Mouse (Mus musculus) midbrain, embryonic 16.5 days (tissue): ENCODE measurements at regions not wholly inside any gene's neighbourhood (a gene's known extent, or its start where the extent isn't known, plus 50 kb on each side); places are given as distances from the start of the nearest gene placed in this dataset.

Experiments used
- ATAC-seq: fragments of 200-750 bp; cut with Nextera tagmentation; 2 replicates; pipeline ENCODE4 v1.8.0; 2017; ENCODE audit warnings: moderate TSS enrichment
- H3K27ac ChIP-seq: fragments of 300-500 bp; sonication (generic); 2 replicates; pipeline ENCODE4 v1.5.1; 2014; ENCODE audit warnings: mild to moderate bottlenecking, low read length, mixed read lengths
- H3K27me3 ChIP-seq: fragments of 300-500 bp; sonication (generic); 2 replicates; pipeline ENCODE4 v1.6.1; 2014; ENCODE audit warnings: low read depth, low read length, mixed read lengths; ENCODE audit not compliant: control insufficient read depth, insufficient read depth
- H3K36me3 ChIP-seq: fragments of 300-500 bp; sonication (generic); 2 replicates; pipeline ENCODE4 v1.6.1; 2014; ENCODE audit warnings: mild to moderate bottlenecking, low read length, moderate library complexity, mixed read lengths; ENCODE audit not compliant: control insufficient read depth, insufficient read depth
- H3K4me1 ChIP-seq: fragments of 300-500 bp; sonication (generic); 2 replicates; pipeline ENCODE4 v1.6.1; 2014; ENCODE audit warnings: mild to moderate bottlenecking, low read length, mixed read lengths; ENCODE audit not compliant: control insufficient read depth, insufficient read depth
- H3K4me2 ChIP-seq: fragments of 300-500 bp; sonication (generic); 2 replicates; pipeline ENCODE4 v1.6.1; 2014; ENCODE audit warnings: mild to moderate bottlenecking, low read length, mixed read lengths
- H3K4me3 ChIP-seq: fragments of 300-500 bp; sonication (generic); 2 replicates; pipeline ENCODE4 v1.5.1; 2014; ENCODE audit warnings: low read depth, mild to moderate bottlenecking, low read length, moderate library complexity, mixed read lengths
- H3K9ac ChIP-seq: fragments of 300-500 bp; sonication (generic); 2 replicates; pipeline ENCODE4 v1.6.1; 2014; ENCODE audit warnings: low read depth, low read length, mixed read lengths
- H3K9me3 ChIP-seq: fragments of 300-500 bp; sonication (generic); replicated peaks from 2 replicates; pipeline ENCODE4 v1.6.1; 2014; ENCODE audit warnings: mild to moderate bottlenecking, low read length, mixed read lengths; ENCODE audit not compliant: control insufficient read depth, poor library complexity, severe bottlenecking
- WGBS: fragments of 180-500 bp; shearing (Covaris S2); extraction: QIAGEN DNeasy Blood & Tissue Kit; methylation state at CpG from one replicate; pipeline ENCODE4 v1.1.7; 2014; 5-methylcytosine and 5-hydroxymethylcytosine counted together

GRCm38 (mm10) chr1:113297807-113298206, 1433.1 kb upstream of the Dsel start:
- 71% methylated on average over 3 of the region's 3 CpGs for WGBS
- Histone ChIP-seq H3K4me1 (no peaks in the 10 kb centered on the region), H3K4me2 (no peak overlapping the region), H3K9ac (no peak overlapping the region), H3K4me3 (no peak overlapping the region), H3K27me3 (no peaks in the 10 kb centered on the region), H3K27ac (no peak overlapping the region), H3K36me3 (no peaks in the 10 kb centered on the region), H3K9me3 (no peaks in the 10 kb centered on the region)
- ATAC-seq: no peak

GRCm38 (mm10) chr1:113288242-113288641, 1423.5 kb upstream of the Dsel start:
- no peak for ATAC-seq
- Histone ChIP-seq H3K9me3 (no peaks in the 10 kb centered on the region), H3K27me3 (no peaks in the 10 kb centered on the region), H3K4me3 (no peak overlapping the region), H3K9ac (no peak overlapping the region), H3K4me2 (no peak overlapping the region), H3K4me1 (no peaks in the 10 kb centered on the region), H3K36me3 (no peaks in the 10 kb centered on the region), H3K27ac (no peak overlapping the region)

- H3K27me3 ChIP-seq: no peaks in the 10 kb centered on the region
- H3K9me3 ChIP-seq: no peaks in the 10 kb centered on the region
- H3K27ac ChIP-seq: no peak overlapping the region
- H3K4me3 ChIP-seq: no peak overlapping the region
- no peak overlapping the region for H3K9ac ChIP-seq
- no peaks in the 10 kb centered on the region for H3K4me1 ChIP-seq
- H3K4me2 ChIP-seq: no peak overlapping the region
- no peak for ATAC-seq
- H3K36me3 ChIP-seq: no peaks in the 10 kb centered on the region
Measured at GRCm38 (mm10) chr1:113284122-113284521, 1419.4 kb upstream of the Dsel start.

- Histone ChIP-seq H3K4me3 (no peak overlapping the region), H3K4me2 (no peak overlapping the region), H3K9ac (no peak overlapping the region), H3K4me1 (no peaks in the 10 kb centered on the region), H3K27ac (no peak overlapping the region), H3K9me3 (no peaks in the 10 kb centered on the region), H3K27me3 (no peaks in the 10 kb centered on the region), H3K36me3 (no peaks in the 10 kb centered on the region)
- no peak for ATAC-seq
Measured at GRCm38 (mm10) chr1:113259421-113259820, 1394.7 kb upstream of the Dsel start.

GRCm38 (mm10) chr1:113247325-113247724, 1382.6 kb upstream of the Dsel start:
- Histone ChIP-seq H3K4me1 (no peaks in the 10 kb centered on the region), H3K4me2 (no peak overlapping the region), H3K27ac (no peak overlapping the region), H3K9me3 (0 out of 2 replicates have a peak, but pooled peaks cover 2% of the 10 kb centered on the region), H3K36me3 (no peaks in the 10 kb centered on the region), H3K4me3 (no peak overlapping the region), H3K27me3 (no peaks in the 10 kb centered on the region), H3K9ac (no peak overlapping the region)
- 71% methylated on average over 5 of the region's 5 CpGs for WGBS
- no peak for ATAC-seq

- 87% methylated on average over 1 of the region's 1 CpGs for WGBS
- H3K9me3 ChIP-seq: no peaks in the 10 kb centered on the region
- H3K27ac ChIP-seq: no peak overlapping the region
- no peak overlapping the region for H3K4me2 ChIP-seq
- no peaks in the 10 kb centered on the region for H3K36me3 ChIP-seq
- H3K4me3 ChIP-seq: no peak overlapping the region
- no peaks in the 10 kb centered on the region for H3K27me3 ChIP-seq
- H3K9ac ChIP-seq: no peak overlapping the region
- no peaks in the 10 kb centered on the region for H3K4me1 ChIP-seq
- no peak for ATAC-seq
Measured at GRCm38 (mm10) chr1:113210095-113210494, 1345.4 kb upstream of the Dsel start.

- H3K9ac ChIP-seq: no peak overlapping the region
- no peaks in the 10 kb centered on the region for H3K9me3 ChIP-seq
- no peak overlapping the region for H3K27ac ChIP-seq
- H3K27me3 ChIP-seq: no peaks in the 10 kb centered on the region
- H3K36me3 ChIP-seq: no peaks in the 10 kb centered on the region
- ATAC-seq: no peak
- no peak overlapping the region for H3K4me2 ChIP-seq
- 92% methylated on average over 1 of the region's 1 CpGs for WGBS
- no peak overlapping the region for H3K4me3 ChIP-seq
- no peaks in the 10 kb centered on the region for H3K4me1 ChIP-seq
Measured at GRCm38 (mm10) chr1:113204019-113204418, 1339.3 kb upstream of the Dsel start.

GRCm38 (mm10) chr1:113194116-113194812, 1329.5 kb upstream of the Dsel start:
- WGBS: 77% methylated on average over 1 of the region's 1 CpGs
- no peak for ATAC-seq

GRCm38 (mm10) chr1:113163173-113163572, 1298.5 kb upstream of the Dsel start:
- H3K4me2 ChIP-seq: no peak overlapping the region
- no peak overlapping the region for H3K9ac ChIP-seq
- WGBS: 96% methylated on average over 1 of the region's 1 CpGs
- no peaks in the 10 kb centered on the region for H3K27me3 ChIP-seq
- H3K27ac ChIP-seq: no peak overlapping the region
- ATAC-seq: no peak
- H3K9me3 ChIP-seq: no peaks in the 10 kb centered on the region
- H3K4me1 ChIP-seq: no peaks in the 10 kb centered on the region
- H3K4me3 ChIP-seq: no peak overlapping the region
- no peaks in the 10 kb centered on the region for H3K36me3 ChIP-seq

More at GRCm38 (mm10) chr1:113194116-113194812, 1329.5 kb upstream of the Dsel start:
- H3K4me1 ChIP-seq: no peaks in the 10 kb centered on the region
- H3K27me3 ChIP-seq: no peaks in the 10 kb centered on the region
- no peak overlapping the region for H3K9ac ChIP-seq
- no peaks in the 10 kb centered on the region for H3K9me3 ChIP-seq
- no peak overlapping the region for H3K4me2 ChIP-seq
- no peak overlapping the region for H3K4me3 ChIP-seq
- H3K36me3 ChIP-seq: no peaks in the 10 kb centered on the region
- H3K27ac ChIP-seq: no peak overlapping the region
